Mouse (Mus musculus): ENCODE results near the gene Vps13d. TPM values are rescaled to one million over a fixed set of nuclear protein-coding genes. Genes with fewer than 3 reads are reported as not detected.

Gene Vps13d
- polyA plus RNA-seq, 1 experiment from 2014 or later: 9.5 TPM

- Histone ChIP-seq H3K4me1 (ENCODE audit: control insufficient read depth, insufficient read depth, low read length) (peaks cover 22% of the 10 kb centered on the region), H3K4me3 (replicated peaks; ENCODE audit: low read length) (no peak overlapping the region), H3K27me3 (ENCODE audit: control insufficient read depth, insufficient read depth, low read length) (no peaks in the 10 kb centered on the region), H3K9ac (ENCODE audit: low read length) (no peak overlapping the region), H3K27ac (ENCODE audit: low read length) (peak overlapping the region; percentile 37; the same call in 1 of the 2 replicates), H3K4me2 (ENCODE audit: low read depth, low read length) (no peak overlapping the region), H3K36me3 (ENCODE audit: control insufficient read depth, insufficient read depth, low read length) (no peaks in the 10 kb centered on the region), H3K9me3 (replicated peaks; ENCODE audit: control insufficient read depth, low read length) (no peaks in the 10 kb centered on the region)
- no peak for ATAC-seq (ENCODE audit: insufficient read depth, low FRiP score)
- WGBS: 34% methylated on average over 3 of the region's 3 CpGs
Observed at GRCm38 (mm10) chr4:145009437-145009836, 185.4 kb downstream of the Vps13d start.

GRCm38 (mm10) chr4:145005943-145006545, 188.8 kb downstream of the Vps13d start:
- Histone ChIP-seq H3K9me3 (replicated peaks; ENCODE audit: control insufficient read depth, low read length) (no peaks in the 10 kb centered on the region), H3K27me3 (ENCODE audit: control insufficient read depth, insufficient read depth, low read length) (no peaks in the 10 kb centered on the region), H3K9ac (ENCODE audit: low read length) (no peak overlapping the region), H3K4me3 (replicated peaks; ENCODE audit: low read length) (no peak overlapping the region), H3K36me3 (ENCODE audit: control insufficient read depth, insufficient read depth, low read length) (no peaks in the 10 kb centered on the region), H3K27ac (ENCODE audit: low read length) (no peak overlapping the region), H3K4me2 (ENCODE audit: low read depth, low read length) (no peak overlapping the region), H3K4me1 (ENCODE audit: control insufficient read depth, insufficient read depth, low read length) (peaks cover 12% of the 10 kb centered on the region)
- no peak for ATAC-seq (ENCODE audit: insufficient read depth, low FRiP score)
- WGBS: 95% methylated on average over 4 of the region's 4 CpGs

GRCm38 (mm10) chr4:145004176-145004575, 190.6 kb downstream of the Vps13d start:
- no peak overlapping the region for H3K4me3 ChIP-seq (replicated peaks; ENCODE audit: low read length)
- H3K4me2 ChIP-seq (ENCODE audit: low read depth, low read length): no peak overlapping the region
- H3K36me3 ChIP-seq (ENCODE audit: control insufficient read depth, insufficient read depth, low read length): no peaks in the 10 kb centered on the region
- H3K27me3 ChIP-seq (ENCODE audit: control insufficient read depth, insufficient read depth, low read length): no peaks in the 10 kb centered on the region
- no peak overlapping the region for H3K9ac ChIP-seq (ENCODE audit: low read length)
- H3K4me1 ChIP-seq (ENCODE audit: control insufficient read depth, insufficient read depth, low read length): peaks cover 19% of the 10 kb centered on the region
- no peak for ATAC-seq (ENCODE audit: insufficient read depth, low FRiP score)
- H3K9me3 ChIP-seq (replicated peaks; ENCODE audit: control insufficient read depth, low read length): no peaks in the 10 kb centered on the region
- no peak overlapping the region for H3K27ac ChIP-seq (ENCODE audit: low read length)
- WGBS: 47% methylated on average over 6 of the region's 6 CpGs

GRCm38 (mm10) chr4:145002733-145003132, 192.1 kb downstream of the Vps13d start:
- no peak overlapping the region for H3K9ac ChIP-seq (ENCODE audit: low read length)
- no peak overlapping the region for H3K4me3 ChIP-seq (replicated peaks; ENCODE audit: low read length)
- H3K27ac ChIP-seq (ENCODE audit: low read length): no peak overlapping the region
- H3K27me3 ChIP-seq (ENCODE audit: control insufficient read depth, insufficient read depth, low read length): no peaks in the 10 kb centered on the region
- no peaks in the 10 kb centered on the region for H3K9me3 ChIP-seq (replicated peaks; ENCODE audit: control insufficient read depth, low read length)
- H3K4me1 ChIP-seq (ENCODE audit: control insufficient read depth, insufficient read depth, low read length): peaks cover 33% of the 10 kb centered on the region
- ATAC-seq (ENCODE audit: insufficient read depth, low FRiP score): no peak
- no peak overlapping the region for H3K4me2 ChIP-seq (ENCODE audit: low read depth, low read length)
- H3K36me3 ChIP-seq (ENCODE audit: control insufficient read depth, insufficient read depth, low read length): no peaks in the 10 kb centered on the region
- 83% methylated on average over 1 of the region's 1 CpGs for WGBS

GRCm38 (mm10) chr4:144999903-145000382, 194.9 kb downstream of the Vps13d start:
- Histone ChIP-seq H3K9ac (ENCODE audit: low read length) (peak overlapping the region; percentile 59), H3K4me3 (replicated peaks; ENCODE audit: low read length) (no peak overlapping the region; the same call in 1 of the 2 replicates), H3K27ac (ENCODE audit: low read length) (peak overlapping the region; percentile 98), H3K27me3 (ENCODE audit: control insufficient read depth, insufficient read depth, low read length) (no peaks in the 10 kb centered on the region), H3K36me3 (ENCODE audit: control insufficient read depth, insufficient read depth, low read length) (no peaks in the 10 kb centered on the region), H3K4me1 (ENCODE audit: control insufficient read depth, insufficient read depth, low read length) (peaks cover 41% of the 10 kb centered on the region), H3K9me3 (replicated peaks; ENCODE audit: control insufficient read depth, low read length) (no peaks in the 10 kb centered on the region), H3K4me2 (ENCODE audit: low read depth, low read length) (peak overlapping the region; percentile 34)
- ATAC-seq (ENCODE audit: insufficient read depth, low FRiP score): peak; percentile 91
- WGBS: 7% methylated on average over 20 of the region's 20 CpGs

- H3K27me3 ChIP-seq (ENCODE audit: control insufficient read depth, insufficient read depth, low read length): no peaks in the 10 kb centered on the region
- peaks cover 41% of the 10 kb centered on the region for H3K4me1 ChIP-seq (ENCODE audit: control insufficient read depth, insufficient read depth, low read length)
- no peak overlapping the region for H3K4me3 ChIP-seq (replicated peaks; ENCODE audit: low read length)
- H3K27ac ChIP-seq (ENCODE audit: low read length): peak overlapping the region; percentile 98
- ATAC-seq (ENCODE audit: insufficient read depth, low FRiP score): no peak; the same call in 1 of the 2 replicates
- H3K9ac ChIP-seq (ENCODE audit: low read length): peak overlapping the region; percentile 59
- peak overlapping the region; percentile 34; the same call in 1 of the 2 replicates for H3K4me2 ChIP-seq (ENCODE audit: low read depth, low read length)
- H3K9me3 ChIP-seq (replicated peaks; ENCODE audit: control insufficient read depth, low read length): no peaks in the 10 kb centered on the region
- 11% methylated on average over 6 of the region's 6 CpGs for WGBS
- no peaks in the 10 kb centered on the region for H3K36me3 ChIP-seq (ENCODE audit: control insufficient read depth, insufficient read depth, low read length)
Observed at GRCm38 (mm10) chr4:144999572-144999880, 195.3 kb downstream of the Vps13d start.

- ATAC-seq (ENCODE audit: insufficient read depth, low FRiP score): no peak
- WGBS: 69% methylated on average over 2 of the region's 2 CpGs
- Histone ChIP-seq H3K4me2 (ENCODE audit: low read depth, low read length) (peak overlapping the region; percentile 34; the same call in 1 of the 2 replicates), H3K36me3 (ENCODE audit: control insufficient read depth, insufficient read depth, low read length) (no peaks in the 10 kb centered on the region), H3K4me1 (ENCODE audit: control insufficient read depth, insufficient read depth, low read length) (peaks cover 44% of the 10 kb centered on the region), H3K9ac (ENCODE audit: low read length) (peak overlapping the region; percentile 59), H3K4me3 (replicated peaks; ENCODE audit: low read length) (no peak overlapping the region), H3K9me3 (replicated peaks; ENCODE audit: control insufficient read depth, low read length) (no peaks in the 10 kb centered on the region), H3K27me3 (ENCODE audit: control insufficient read depth, insufficient read depth, low read length) (no peaks in the 10 kb centered on the region), H3K27ac (ENCODE audit: low read length) (peak overlapping the region; percentile 98)
Observed at GRCm38 (mm10) chr4:144998808-144999571, 195.8 kb downstream of the Vps13d start.

- no peaks in the 10 kb centered on the region for H3K9me3 ChIP-seq (replicated peaks; ENCODE audit: control insufficient read depth, low read length)
- peak overlapping the region; percentile 98 for H3K27ac ChIP-seq (ENCODE audit: low read length)
- H3K4me1 ChIP-seq (ENCODE audit: control insufficient read depth, insufficient read depth, low read length): peaks cover 50% of the 10 kb centered on the region
- H3K4me2 ChIP-seq (ENCODE audit: low read depth, low read length): no peak overlapping the region
- peak; percentile 35; the same call in 1 of the 2 replicates for ATAC-seq (ENCODE audit: insufficient read depth, low FRiP score)
- H3K9ac ChIP-seq (ENCODE audit: low read length): peak overlapping the region; percentile 36; the same call in 1 of the 2 replicates
- H3K4me3 ChIP-seq (replicated peaks; ENCODE audit: low read length): no peak overlapping the region
- no peaks in the 10 kb centered on the region for H3K36me3 ChIP-seq (ENCODE audit: control insufficient read depth, insufficient read depth, low read length)
- no peaks in the 10 kb centered on the region for H3K27me3 ChIP-seq (ENCODE audit: control insufficient read depth, insufficient read depth, low read length)
- 36% methylated on average over 3 of the region's 3 CpGs for WGBS
Observed at GRCm38 (mm10) chr4:144997887-144998658, 196.7 kb downstream of the Vps13d start.
